Mouse (Mus musculus) liver, adult 2 months (tissue): ENCODE data around the gene Angptl2.

Experiments used
- CTCF ChIP-seq: fragments of 200-500 bp; IDR thresholded peaks from 2 replicates; pipeline ENCODE4 v1.5.1; 2011; ENCODE audit warnings: low read depth, low read length, control low read depth
- POLR2A ChIP-seq: fragments of 200-500 bp; IDR thresholded peaks from 2 replicates; pipeline ENCODE4 v1.6.1; 2011; ENCODE audit warnings: low read length, control low read depth; ENCODE audit not compliant: insufficient read depth; ENCODE audit errors: extremely low read depth

DNA sequence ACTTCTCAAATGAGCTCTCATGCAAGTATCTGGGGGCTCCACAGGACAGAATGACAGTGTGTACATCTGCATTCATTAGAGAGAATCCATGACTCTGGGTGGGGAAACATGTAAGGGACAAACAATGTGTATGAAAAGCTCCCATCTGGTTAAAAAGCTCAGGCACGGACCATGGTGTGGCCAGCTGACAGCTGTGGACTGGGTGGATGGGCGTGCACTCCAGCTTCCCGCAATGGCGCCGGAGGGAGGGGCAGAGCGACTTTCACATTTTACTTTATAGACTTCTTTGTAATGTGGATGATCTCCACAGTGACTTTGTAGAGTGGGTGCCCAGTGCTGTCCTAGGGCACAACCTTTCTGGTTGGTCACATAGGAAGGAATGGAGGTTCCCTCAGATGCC lies 36.9 kb downstream of the Angptl2 start:
- TF ChIP-seq POLR2A (no peak), CTCF (no peak)
